Mouse (Mus musculus) mammary gland, adult 2 months (tissue): ENCODE data around the gene Rnf183. TPM values are rescaled to one million over a fixed set of nuclear protein-coding genes. Genes with fewer than 3 reads are reported as not detected.

Experiments used
- polyA plus RNA-seq: library from polyadenylated mRNA; depleted of rRNA; stranded (reverse); fragments of >200 nt; gene quantifications from 2 replicates; pipeline ENCODE4 v1.2.3, GENCODE M21; 2012; ENCODE audit warnings: low replicate concordance; rRNA removed

The Rnf183 gene
- 0.24 and 0.49 TPM in 2 replicates for polyA plus RNA-seq

DNA sequence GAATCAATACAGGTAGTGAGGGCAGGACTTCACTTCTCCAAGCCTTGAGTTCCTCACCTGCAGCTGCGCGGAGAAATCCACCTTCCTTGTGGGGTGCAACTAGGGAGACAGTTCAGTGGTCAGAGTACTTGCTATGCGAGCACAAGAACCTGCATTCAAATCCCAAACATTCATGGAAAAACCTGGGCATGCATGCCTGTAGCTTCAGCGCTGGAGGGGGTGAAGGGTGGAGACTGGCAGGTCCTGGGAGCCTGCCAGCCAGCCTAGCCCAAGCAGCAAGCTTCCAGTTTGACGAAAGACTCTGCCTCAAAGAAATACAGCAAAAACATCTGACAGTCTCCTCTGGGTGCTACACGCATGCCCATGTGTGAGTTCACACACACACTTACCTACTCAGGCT is at the start of gene Rnf183:
Gene Rnf183 (minus strand): TSS at position 172 of the 400 bp plus-strand sequence.

DNA sequence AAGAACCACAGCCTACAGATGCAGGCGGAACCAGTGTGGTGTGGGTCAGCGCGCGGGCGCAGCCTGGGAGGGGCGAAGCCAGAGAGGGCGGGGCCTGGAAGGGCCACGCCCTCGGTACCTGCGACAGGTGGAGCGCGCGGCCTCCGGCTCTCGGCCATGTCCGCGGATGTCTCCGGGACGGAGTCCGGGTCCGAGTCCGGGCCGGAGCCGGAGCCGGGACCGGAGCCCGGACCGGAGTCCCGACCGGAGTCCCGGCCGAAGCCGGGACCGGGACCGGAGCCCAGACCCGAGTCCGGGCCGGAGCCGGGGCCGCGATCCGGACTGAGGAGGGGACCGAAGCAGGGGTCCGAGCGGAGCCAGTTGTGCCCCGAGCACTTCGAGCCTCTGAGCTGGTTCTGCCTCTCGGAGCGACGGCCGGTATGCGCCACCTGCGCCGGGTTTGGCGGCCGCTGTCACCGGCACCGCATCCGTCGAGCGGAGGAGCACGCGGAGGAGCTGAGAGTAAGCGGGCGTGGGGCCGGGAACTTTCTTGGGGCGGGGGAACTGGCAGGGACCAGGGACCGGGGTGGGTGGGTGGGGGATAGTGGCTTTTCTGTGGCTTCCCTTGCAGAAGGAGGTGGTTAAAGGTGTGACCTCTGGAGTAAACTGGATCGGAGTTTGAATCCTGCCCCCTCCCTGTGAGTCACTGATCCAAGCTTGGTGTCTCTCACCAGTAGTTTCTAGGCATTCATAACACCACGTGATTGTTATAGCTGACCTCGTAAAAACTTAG is 45.1 kb upstream of the Rnf183 start, which contains the start of gene Bspry:
Gene Bspry (plus strand): TSS at position 117 of the 772 bp plus-strand sequence.

DNA sequence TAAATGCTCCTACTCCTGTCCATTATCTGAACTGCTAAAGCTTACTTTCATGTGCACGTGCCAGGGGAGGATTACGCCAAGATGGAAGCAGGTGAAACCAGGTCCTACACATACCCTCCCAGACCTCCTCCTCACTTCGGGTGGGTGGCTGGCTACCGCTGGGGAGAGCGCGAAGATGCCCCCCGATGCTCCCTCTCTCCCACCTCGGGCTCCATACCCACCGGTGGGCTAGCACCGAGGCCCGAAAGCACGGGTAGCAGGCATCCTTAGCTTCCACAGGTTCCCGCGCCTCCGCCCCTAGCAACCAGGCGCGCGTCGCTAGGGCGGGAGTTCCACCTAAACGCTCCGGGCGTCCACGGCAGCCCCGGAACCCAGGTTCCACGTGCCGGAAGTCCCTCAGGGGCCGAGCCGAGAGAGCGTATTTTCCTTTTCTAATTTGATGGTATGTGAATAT is 35.6 kb upstream of the Rnf183 start, which contains the start of gene Wdr31:
Gene Wdr31 (minus strand): TSS at position 299 of the 454 bp plus-strand sequence.

DNA sequence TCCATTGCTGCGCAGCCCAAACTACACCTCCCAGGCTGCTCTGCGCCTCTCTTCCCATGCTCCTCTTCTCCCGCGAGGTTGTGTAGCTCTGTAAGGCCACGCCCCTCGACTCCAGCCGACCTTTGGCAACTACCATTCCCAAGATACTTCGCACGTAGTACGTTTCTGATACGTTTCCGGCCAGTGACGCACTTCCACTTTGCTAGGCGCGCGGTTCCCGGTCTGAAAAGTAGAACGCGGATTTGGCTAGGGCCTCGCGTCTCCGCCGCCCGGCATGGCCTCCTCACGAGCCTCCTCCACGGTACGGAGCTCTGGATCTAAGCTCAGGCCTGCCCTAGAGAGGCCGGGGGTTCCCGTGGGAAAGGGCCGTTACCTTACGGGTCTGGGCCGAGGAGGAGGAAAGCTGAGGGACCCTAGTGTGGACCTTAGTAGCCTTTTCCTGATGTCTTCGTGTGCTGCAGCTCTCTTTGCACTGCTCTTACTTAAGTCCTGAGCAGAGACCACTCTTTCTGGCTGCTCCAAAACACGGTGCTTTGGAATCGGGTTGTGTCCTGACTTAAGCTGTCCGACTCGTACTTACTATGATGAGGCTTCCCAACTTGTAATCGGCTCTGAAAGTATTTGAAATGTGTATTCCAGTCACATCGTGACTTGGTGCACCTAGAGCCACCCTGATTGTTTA is 26.3 kb downstream of the Rnf183 start, which contains the start of the genes Cdc26 and Prpf4:
Gene Cdc26 (minus strand): TSS at position 42 of the 682 bp plus-strand sequence.
Gene Prpf4 (plus strand): TSS at position 197 of the 682 bp plus-strand sequence.

Other genes starting within 250 kb of the Rnf183 start
- gene Zfp37, start 204.2 kb downstream of the Rnf183 start, polyA plus RNA-seq = 0.13 and 0.50 TPM in 2 replicates
- 19.1 and 38.9 TPM in 2 replicates for gene Slc31a2, start 172.7 kb downstream of the Rnf183 start, polyA plus RNA-seq
- 42.8 and 49.2 TPM in 2 replicates for gene Fkbp15, start 74.7 kb downstream of the Rnf183 start, polyA plus RNA-seq
- 9.0 and 21.7 TPM in 2 replicates for gene Slc31a1, start 74.5 kb downstream of the Rnf183 start, polyA plus RNA-seq
- gene Cdc26, start 26.6 kb downstream of the Rnf183 start, polyA plus RNA-seq = 19.6 and 32.2 TPM in 2 replicates
- 9.4 and 14.1 TPM in 2 replicates for gene Prpf4, start 26.5 kb downstream of the Rnf183 start, polyA plus RNA-seq
- gene Wdr31, start 35.6 kb upstream of the Rnf183 start, polyA plus RNA-seq = 0.62 and 1.2 TPM in 2 replicates
- gene Bspry, start 44.8 kb upstream of the Rnf183 start, polyA plus RNA-seq = 10.6 and 11.3 TPM in 2 replicates
- gene Hdhd3, start 68.2 kb upstream of the Rnf183 start, polyA plus RNA-seq = 12.1 and 15.6 TPM in 2 replicates
- gene Alad, start 84.7 kb upstream of the Rnf183 start, polyA plus RNA-seq = 132 and 139 TPM in 2 replicates
- gene Pole3, start 89.8 kb upstream of the Rnf183 start, polyA plus RNA-seq = 10.1 and 17.1 TPM in 2 replicates
- gene 4933430I17Rik, start 90.1 kb upstream of the Rnf183 start, polyA plus RNA-seq = 0.22 TPM in 1 of 2 replicates, not detected in the other
- gene Rgs3, start 124.6 kb upstream of the Rnf183 start, polyA plus RNA-seq = 78.3 and 83.9 TPM in 2 replicates